Mouse (Mus musculus) C2C12 (cell line): Measurements from ENCODE around the gene Adra1d.

Experiments
- CTCF ChIP-seq: IDR thresholded peaks from one replicate; pipeline ENCODE4 v1.5.1; 2011; ENCODE audit not compliant: control insufficient read depth, insufficient read depth, insufficient read length
- MAX ChIP-seq: IDR thresholded peaks from one replicate; pipeline ENCODE4 v1.6.1; 2011; ENCODE audit warnings: mild to moderate bottlenecking, control low read depth
- USF1 ChIP-seq: IDR thresholded peaks from one replicate; pipeline ENCODE4 v1.6.1; 2011; ENCODE audit warnings: low read depth, mild to moderate bottlenecking, control low read depth, moderate library complexity

DNA sequence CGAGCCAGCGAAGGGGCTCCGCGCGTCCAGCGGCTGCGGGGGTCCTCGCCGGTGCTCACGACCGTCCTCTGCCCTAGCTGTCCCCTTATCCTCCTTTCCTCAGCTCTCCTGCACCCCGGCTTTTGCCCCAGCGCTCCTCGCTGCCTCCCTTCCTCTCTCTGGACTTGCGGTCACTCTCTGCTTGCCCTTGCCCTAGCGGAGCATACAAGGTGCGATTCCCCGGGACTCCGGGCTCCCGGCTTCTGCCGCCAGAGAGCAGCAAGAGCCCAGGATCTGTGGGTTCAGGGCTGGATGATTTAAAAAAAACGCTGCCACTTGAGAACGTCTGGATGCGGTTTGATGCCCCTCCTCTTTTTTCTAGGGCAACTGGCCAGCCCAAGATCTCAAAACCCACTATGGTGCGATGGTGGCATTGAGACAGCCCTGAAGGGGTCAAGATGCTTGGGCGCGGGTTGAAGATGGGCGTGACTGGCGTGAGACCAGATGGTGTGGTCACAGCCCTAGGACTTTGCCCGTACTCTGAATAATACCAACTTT is 571 bp upstream of the Adra1d start:
- TF ChIP-seq MAX (peak; percentile 14), USF1 (no peak), CTCF (peak; percentile 25)
